Mouse (Mus musculus): ENCODE data around the gene Olfr524.

GRCm38 (mm10) chr7:140153383-140153782 is 52.4 kb downstream of the Olfr524 start:
- no peak for TF ChIP-seq CTCF (IDR thresholded peaks at IDR 0.05; ENCODE audit: low read depth)
- TF ChIP-seq EP300 (optimal IDR thresholded peaks at IDR 0.05), result no peak
